Mouse (Mus musculus) lung, adult 2 months (tissue): ENCODE measurements around the gene Lrrc66.

Experiments used
- CTCF ChIP-seq: fragments of 200-500 bp; IDR thresholded peaks from 2 replicates; pipeline ENCODE4 v1.5.1; 2011; ENCODE audit warnings: mild to moderate bottlenecking, low read length, control low read depth; ENCODE audit not compliant: insufficient read depth
- POLR2A ChIP-seq: fragments of 200-500 bp; IDR thresholded peaks from 2 replicates; pipeline ENCODE4 v1.6.1; 2011; ENCODE audit warnings: low read depth, mild to moderate bottlenecking, control low read depth, low read length, borderline replicate concordance; ENCODE audit errors: extremely low read depth

DNA sequence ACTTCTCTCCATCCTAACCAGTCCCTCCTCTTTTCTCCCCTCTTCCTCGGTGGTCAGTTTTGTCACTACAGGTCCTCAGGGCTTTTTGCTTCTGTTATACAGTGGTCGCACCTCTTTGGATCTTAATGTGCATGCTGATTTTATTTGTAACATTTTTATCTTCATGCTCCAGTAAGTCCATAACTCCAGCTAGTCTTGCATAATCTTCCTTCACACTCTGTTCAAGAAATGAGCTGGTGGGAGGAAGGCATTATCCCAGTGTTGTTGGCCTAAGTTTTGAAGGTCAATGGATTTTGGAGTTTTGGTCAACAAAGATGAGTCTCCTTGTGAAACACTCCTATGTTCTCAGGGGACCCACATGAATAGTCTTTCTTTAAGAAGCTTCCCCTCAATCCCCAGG, 35.6 kb upstream of the Lrrc66 start:
- TF ChIP-seq POLR2A (no peak), CTCF (no peak)
